8 mouse cellular contexts compared by ENCODE assay signal in the genomic region with DNA sequence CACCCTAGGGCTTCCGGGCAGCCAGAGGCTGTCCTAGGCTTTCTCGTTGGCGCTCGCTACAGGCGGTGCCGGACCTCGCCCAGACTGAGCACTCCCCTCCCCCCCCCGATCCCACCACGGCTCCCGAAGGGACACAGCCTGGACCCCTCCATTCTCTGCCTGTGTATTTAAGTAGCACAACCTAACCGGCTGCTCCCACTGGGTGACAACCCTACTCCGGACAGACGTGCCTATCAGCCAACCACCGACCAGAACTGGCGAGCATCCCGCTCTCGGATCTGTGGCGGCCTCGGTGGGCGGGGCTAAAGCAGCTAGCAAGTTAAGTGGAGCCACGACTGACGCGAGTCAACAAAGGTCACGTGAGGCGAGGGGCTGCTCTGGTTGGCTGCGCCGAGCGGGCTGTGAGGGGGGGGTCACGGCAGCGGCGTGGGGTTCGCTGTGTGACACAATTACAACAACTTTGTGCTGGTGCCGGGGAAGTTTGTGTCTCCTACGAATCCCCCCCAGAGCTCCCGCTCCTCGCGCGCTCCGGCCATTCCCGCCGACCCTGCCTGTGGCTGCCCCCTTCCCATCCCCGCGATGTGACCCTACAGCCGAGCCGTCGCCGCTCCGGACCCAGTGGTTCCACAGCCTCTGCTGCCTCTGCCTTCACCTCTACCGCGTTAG. TPM values are rescaled to one million over a fixed set of nuclear protein-coding genes. Genes with fewer than 3 reads are reported as not detected.
A peak's percentile ranks its signal among the peaks of the same experiment; 100 is the strongest.
DNase-seq lines count a peak whose midpoint lies in the region; ATAC-seq lines count a peak whose summit lies in the region.

TSS of gene Kdm6a (plus strand) at position 384 of the 666 bp plus-strand sequence.

- ATAC-seq in megakaryocyte progenitor cell, adult 5-6 weeks (replicated peaks; ENCODE audit: poor library complexity): peak; percentile 86

- peak; percentile 100 for DNase-seq in adipocyte (ENCODE audit: low spot score)
- peak; percentile 99 for DNase-seq in embryo, embryonic 10 days (ENCODE audit: low spot score)
- DNase-seq in gastrocnemius, postnatal 10 days: peak; percentile 95
- peak; percentile 95 for DNase-seq in induced T-regulatory cell, adult 2 months (ENCODE audit: low read depth)
- peak; percentile 98 to 100 for DNase-seq in left cerebral cortex, adult 9 months (ENCODE audit: low spot score in 2 of 2)
- DNase-seq in right cerebral cortex, postnatal 14 days: peak; percentile 100
- DNase-seq in urinary bladder, postnatal 36 days (ENCODE audit: low spot score in 2 of 2): peak; percentile 91 to 100

RNA-seq across cellular contexts. Expression of gene Kdm6a, which starts in this region (rescaled TPM):
- 10 to 100 TPM; 21.9 to 44.3 TPM for total RNA-seq in gastrocnemius, postnatal 10 days (2021)
- total RNA-seq in megakaryocyte progenitor cell, adult 5-6 weeks (2015): 45.1 and 47.5 TPM in 2 replicates
- total RNA-seq in megakaryocyte progenitor cell, adult 5-6 weeks (2017): 36.9 and 39.8 TPM in 2 replicates

Comparison
In these comparisons a context has a peak if more than half of its experiments do, and no peak if none do; other contexts are left out.
1. Peak in every context shown above with its lines: DNase-seq and ATAC-seq.